Mouse (Mus musculus) v-Abl transformed pro-B cells (cell line): ENCODE measurements around the gene Abcc6.

Experiments
- in situ Hi-C, 2 experiments: fragments of 400-800 bp; cut with MboI; formaldehyde crosslinking; loops; one replicate each; pipeline ENCODE4 v1.15.1; 2025; ENCODE audit not compliant: unreplicated experiment in 2 of 2

Abcc6 gene

GRCm38 (mm10) chr7:46029299-46030144 lies 580 bp downstream of the Abcc6 start:
- in situ Hi-C loops, result no loop called here

DNA sequence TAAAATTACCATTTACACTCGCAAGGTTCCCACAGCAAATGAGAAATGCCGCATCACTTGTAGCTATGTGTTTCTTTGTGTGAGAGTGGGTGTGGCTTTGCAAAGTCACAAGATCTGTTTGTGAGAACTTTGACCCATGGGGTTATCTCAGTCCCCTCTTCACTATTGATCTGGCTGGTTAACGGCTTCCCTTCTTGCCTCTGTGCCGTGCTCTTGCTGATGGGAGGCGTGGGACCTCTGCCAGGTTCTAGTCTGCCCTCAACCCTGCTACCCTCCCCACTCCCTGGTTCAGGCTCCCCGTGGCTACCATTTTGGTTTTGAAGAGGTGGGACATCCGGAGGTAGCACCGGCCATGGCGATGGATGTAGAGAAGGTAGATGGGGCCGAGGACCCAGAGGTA lies 1.4 kb downstream of the Abcc6 start:
- in situ Hi-C loops, result no loop called here

- in situ Hi-C loops, result no loop called here
Measured at GRCm38 (mm10) chr7:46025436-46025835, 4.7 kb downstream of the Abcc6 start.

DNA sequence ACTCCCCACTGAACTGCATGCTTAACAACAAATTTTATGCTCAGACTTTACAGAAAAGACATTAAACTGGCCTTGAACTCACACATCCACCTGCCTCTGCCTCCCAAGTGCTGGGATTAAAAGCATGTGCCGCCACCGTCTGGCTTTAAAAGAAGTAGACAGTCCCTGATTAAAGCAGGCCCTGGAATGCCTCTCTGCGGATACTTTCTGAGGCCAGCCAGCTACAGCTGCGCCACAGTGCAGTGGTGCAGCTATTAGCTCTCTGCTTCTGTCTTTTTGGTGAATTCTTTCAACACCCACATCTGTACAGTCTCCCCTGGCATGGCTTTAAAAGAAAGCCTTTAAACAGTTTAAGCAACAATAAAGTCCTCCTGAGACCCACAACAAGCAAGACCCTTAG lies 8.2 kb downstream of the Abcc6 start:
- in situ Hi-C loops, result no loop called here

GRCm38 (mm10) chr7:46019594-46019993 lies 10.5 kb downstream of the Abcc6 start:
- in situ Hi-C loops, result loop anchor here in 1 of 2 experiments (10.0 kb wide), 1 partner anchor 145 kb away; the partner anchor contains the start of genes Grin2d and Kdelr1

DNA sequence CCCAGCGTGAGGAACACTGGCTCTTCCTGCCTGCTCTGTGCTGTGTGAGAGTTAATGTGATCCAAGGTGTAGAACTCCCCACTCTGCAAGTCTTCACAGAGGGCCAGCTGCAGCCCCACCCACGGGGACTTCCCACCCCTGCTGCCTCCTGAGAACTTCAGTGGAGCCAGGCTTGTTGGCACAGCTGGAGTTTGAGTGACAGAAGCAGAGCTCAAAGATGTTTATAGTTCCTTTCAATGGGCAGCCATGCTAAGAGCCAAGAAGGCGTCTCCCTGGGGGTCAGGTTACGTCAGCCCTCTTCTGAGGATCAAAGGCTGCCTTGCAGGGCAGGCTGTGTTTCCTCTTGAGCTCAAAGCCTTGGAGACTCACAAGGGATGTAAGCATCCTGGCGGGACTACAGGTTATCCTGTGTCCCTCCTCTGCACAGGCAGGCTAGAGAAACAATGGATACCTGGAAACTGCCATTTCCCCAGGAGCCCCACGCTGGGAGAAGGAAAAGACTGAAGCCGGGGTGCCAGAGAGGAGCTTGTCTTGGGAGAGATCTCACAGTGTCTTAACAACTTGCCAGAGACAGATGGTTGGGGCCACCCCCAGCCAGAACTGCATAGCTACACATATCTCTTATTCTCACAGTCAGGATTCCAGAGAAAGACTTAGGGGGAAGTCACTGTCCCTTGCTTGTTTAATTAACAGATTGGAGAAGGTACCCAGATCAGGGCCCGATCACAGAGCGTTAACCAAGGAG lies 16.7 kb downstream of the Abcc6 start:
- in situ Hi-C loops, result loop anchor here (5.0 to 10.0 kb wide), 2 partner anchors 71 to 139 kb away; partner anchors contain the start of genes Grin2d (in 1 of the 2) and Kdelr1 (in 1 of the 2)

GRCm38 (mm10) chr7:46012121-46012520 lies 18.0 kb downstream of the Abcc6 start:
- in situ Hi-C loops, result loop anchor here (5.0 to 10.0 kb wide), 2 partner anchors 70 to 137 kb away; partner anchors contain the start of genes Grin2d (in 1 of the 2) and Kdelr1 (in 1 of the 2)

- in situ Hi-C loops, result loop anchor here (5.0 kb wide), 2 partner anchors 137 to 272 kb away; partner anchors contain the start of gene Kdelr1 (in 1 of the 2)
Measured at GRCm38 (mm10) chr7:46009578-46009977, 20.5 kb downstream of the Abcc6 start.

GRCm38 (mm10) chr7:46002748-46003147 lies 27.4 kb downstream of the Abcc6 start:
- in situ Hi-C loops, result no loop called here

- in situ Hi-C loops, result no loop called here
Measured at GRCm38 (mm10) chr7:46000577-46000976, 29.5 kb downstream of the Abcc6 start.

- in situ Hi-C loops, result loop anchor here in 1 of 2 experiments (5.0 kb wide), 1 partner anchor 35 kb away; no protein-coding TSS in a partner anchor
Measured at GRCm38 (mm10) chr7:45992470-45992869, 37.6 kb downstream of the Abcc6 start.

- in situ Hi-C loops, result no loop called here
Measured at GRCm38 (mm10) chr7:45988344-45988743, 41.8 kb downstream of the Abcc6 start.

GRCm38 (mm10) chr7:45986893-45987292 lies 43.2 kb downstream of the Abcc6 start:
- in situ Hi-C loops, result no loop called here

GRCm38 (mm10) chr7:45981612-45982011 lies 48.5 kb downstream of the Abcc6 start:
- in situ Hi-C loops, result no loop called here

DNA sequence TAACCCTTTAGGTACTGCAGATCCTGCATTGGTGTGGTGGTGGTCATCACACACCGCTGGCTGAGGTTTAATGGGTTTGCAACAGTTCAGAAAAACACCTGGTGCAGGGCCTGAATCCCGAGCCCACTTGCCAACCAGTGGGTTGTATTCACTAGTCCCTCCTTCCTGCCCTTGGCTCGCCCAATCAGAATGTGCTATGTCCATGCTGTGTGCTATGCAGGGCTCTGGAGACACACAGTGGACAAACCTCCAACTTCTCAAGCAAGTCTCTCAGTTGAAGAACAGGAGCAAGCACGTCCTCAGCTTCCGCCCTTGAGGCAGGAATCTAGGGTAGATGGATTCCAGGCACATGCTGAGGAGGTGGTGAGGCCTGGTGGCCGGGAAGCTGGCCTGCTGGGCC lies 55.6 kb downstream of the Abcc6 start:
- in situ Hi-C loops, result no loop called here

DNA sequence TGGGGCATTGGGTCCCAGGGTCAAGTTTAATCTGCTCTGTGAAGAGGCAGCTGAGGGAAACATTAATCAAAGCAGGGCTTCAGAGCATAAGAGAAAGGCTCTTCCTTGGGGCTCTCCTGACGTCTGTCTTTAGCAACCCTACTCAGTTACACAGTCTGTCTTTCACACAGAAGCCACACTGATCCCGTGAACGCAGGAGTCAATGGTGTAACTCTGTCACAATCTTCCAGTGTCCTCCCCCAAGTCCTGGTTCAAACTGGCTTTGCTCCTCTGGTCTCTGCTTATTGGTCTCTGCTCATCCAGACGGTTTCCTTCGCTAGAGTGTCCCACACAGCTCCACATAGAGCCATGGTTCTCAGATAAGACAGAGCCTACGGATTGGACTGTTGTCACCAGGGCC lies 56.0 kb downstream of the Abcc6 start:
- in situ Hi-C loops, result no loop called here

DNA sequence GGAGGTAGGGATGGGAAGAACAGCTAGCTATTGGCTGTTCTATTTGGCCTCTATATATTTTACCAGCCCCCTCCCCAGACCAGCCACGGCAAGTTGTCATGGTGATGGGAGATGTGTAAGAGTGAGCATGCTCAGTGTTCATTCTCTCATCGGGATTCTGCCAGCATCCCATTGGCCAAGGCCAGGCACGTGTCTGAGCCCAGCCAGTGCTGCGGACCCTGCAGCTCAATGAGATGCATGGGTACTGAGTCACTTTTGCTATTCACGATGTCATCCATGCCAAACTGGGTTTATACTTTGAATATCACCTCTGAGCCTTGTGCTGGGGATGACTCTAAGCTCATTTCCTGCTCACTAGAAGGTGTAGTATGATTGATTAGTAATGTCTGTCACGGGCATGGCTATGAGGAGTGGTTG lies 56.8 kb downstream of the Abcc6 start:
- in situ Hi-C loops, result no loop called here

- in situ Hi-C loops, result no loop called here
Measured at GRCm38 (mm10) chr7:45971831-45972723, 58.0 kb downstream of the Abcc6 start.

GRCm38 (mm10) chr7:45956611-45957010 lies 73.5 kb downstream of the Abcc6 start:
- in situ Hi-C loops, result loop anchor here in 1 of 2 experiments (5.0 kb wide), 1 partner anchor 36 kb away; no protein-coding TSS in a partner anchor

- in situ Hi-C loops, result loop anchor here in 1 of 2 experiments (10.0 kb wide), 1 partner anchor 256 kb away; no protein-coding TSS in a partner anchor
Measured at GRCm38 (mm10) chr7:45949061-45949460, 81.0 kb downstream of the Abcc6 start.
